Mouse (Mus musculus) thymus, adult 2 months (tissue): ENCODE data around the gene Erv3.

Experiments used
- CTCF ChIP-seq: fragments of 200-500 bp; IDR thresholded peaks from 2 replicates; pipeline ENCODE4 v1.5.1; 2012; ENCODE audit warnings: mild to moderate bottlenecking, control low read depth, low read length, moderate library complexity, borderline replicate concordance; ENCODE audit not compliant: control insufficient read depth, poor library complexity, insufficient read depth; ENCODE audit errors: extremely low read depth
- POLR2A ChIP-seq: fragments of 200-500 bp; IDR thresholded peaks from 2 replicates; pipeline ENCODE4 v1.6.1; 2012; ENCODE audit warnings: mild to moderate bottlenecking, low read length, control low read depth, moderate library complexity; ENCODE audit not compliant: control insufficient read depth, poor library complexity, insufficient read depth; ENCODE audit errors: extremely low read depth

GRCm38 (mm10) chr2:131845671-131846070, 13.9 kb downstream of the Erv3 start:
- TF ChIP-seq POLR2A (no peak), CTCF (no peak)
